Mouse (Mus musculus) R1 (cell line): ENCODE results near the gene Ephb3.
A peak's percentile ranks its signal among the peaks of the same experiment; 100 is the strongest.

Experiments
- DNase-seq: peaks from one replicate; pipeline ENCODE4 v3.0.0-alpha.2; 2018; ENCODE audit warnings: low read depth, low spot score

Gene Ephb3

GRCm38 (mm10) chr16:21245931-21246390, 41.4 kb downstream of the Ephb3 start:
- peak; percentile 87 for DNase-seq

GRCm38 (mm10) chr16:21246391-21247036, 42.0 kb downstream of the Ephb3 start:
- DNase-seq = peak; percentile 28

- DNase-seq = no peak
Measured at GRCm38 (mm10) chr16:21247037-21247432, 42.5 kb downstream of the Ephb3 start.

GRCm38 (mm10) chr16:21247871-21248712, 43.5 kb downstream of the Ephb3 start:
- DNase-seq = peak; percentile 73

- DNase-seq = peak; percentile 41
Measured at GRCm38 (mm10) chr16:21248713-21249531, 44.4 kb downstream of the Ephb3 start.

- DNase-seq = no peak
Measured at GRCm38 (mm10) chr16:21252401-21252955, 47.9 kb downstream of the Ephb3 start.

GRCm38 (mm10) chr16:21255574-21256304, 51.2 kb downstream of the Ephb3 start:
- DNase-seq = no peak

- DNase-seq = no peak
Measured at GRCm38 (mm10) chr16:21256514-21257305, 52.2 kb downstream of the Ephb3 start.

- DNase-seq = no peak
Measured at GRCm38 (mm10) chr16:21265417-21265816, 60.9 kb downstream of the Ephb3 start.

- no peak for DNase-seq
Measured at GRCm38 (mm10) chr16:21269775-21270174, 65.2 kb downstream of the Ephb3 start.

- no peak for DNase-seq
Measured at GRCm38 (mm10) chr16:21271773-21272247, 67.3 kb downstream of the Ephb3 start.

GRCm38 (mm10) chr16:21272748-21273147, 68.2 kb downstream of the Ephb3 start:
- DNase-seq = no peak
